ENCODE assay signal across 24 mouse cellular contexts in genomic region chr5:4935131-4935530, GRCm38 (mm10).
DNase-seq lines count a peak whose midpoint lies in the region; ATAC-seq and TF ChIP-seq lines count a peak whose summit lies in the region.
"Had no signal": no experiment of that assay in that cellular context is flagged by ENCODE, and none has a peak within 500 bp of the region (broad histone marks: within the 10 kb centered on the region; RNA-seq: fewer than 3 reads in every experiment).

No protein-coding gene starts in this region.

- H3K9ac ChIP-seq in kidney, embryonic 15.5 days = no peak overlapping the region
- H3K9ac ChIP-seq: embryonic facial prominence, embryonic 12.5 days; embryonic facial prominence, embryonic 15.5 days; forebrain, postnatal 0 days; heart, embryonic 13.5 days; hindbrain, embryonic 12.5 days; hindbrain, embryonic 15.5 days had no signal

- no peaks in the 10 kb centered on the region for H3K4me1 ChIP-seq in kidney, embryonic 15.5 days
- H3K4me1 ChIP-seq in kidney, adult 2 months (ENCODE audit: control insufficient read depth, insufficient read depth, low read length) = no peaks in the 10 kb centered on the region
- H3K4me1 ChIP-seq: embryonic facial prominence, embryonic 12.5 days; hindbrain, embryonic 15.5 days had no signal

- H3K4me3 ChIP-seq in kidney, embryonic 15.5 days (replicated peaks) = no peak overlapping the region
- H3K4me3 ChIP-seq in kidney, adult 2 months (ENCODE audit: insufficient read depth, low read depth, low read length) = no peak overlapping the region
- H3K4me3 ChIP-seq: embryonic facial prominence, embryonic 12.5 days; embryonic facial prominence, embryonic 15.5 days; gastrocnemius, adult 2 months; heart, embryonic 13.5 days; hindbrain, embryonic 12.5 days; hindbrain, embryonic 15.5 days had no signal

- no peak for DNase-seq in kidney, adult 2 months
- peak; percentile 21 for DNase-seq in 416B (ENCODE audit: low read depth)
- no peak for DNase-seq in right cerebral cortex, adult 18-20 months
- no peak for DNase-seq in lung, adult 18-20 months
- DNase-seq: adrenal gland, adult 2 months; adrenal gland, postnatal 14 days; cerebellum, adult 11-12 months; cerebellum, adult 8-10 months; cerebellum, postnatal 10 days; forebrain, postnatal 0 days; gastrocnemius, adult 2 months; gastrocnemius, postnatal 14 days; heart, adult 11 months; heart, postnatal 14 days; heart, postnatal 4 days had no signal

- 0 out of 2 replicates have a peak overlapping the region, but pooled peaks have one; percentile 48 for H3K27ac ChIP-seq in kidney, embryonic 15.5 days
- H3K27ac ChIP-seq in kidney, adult 2 months (ENCODE audit: insufficient read depth, low read depth, low read length) = no peak overlapping the region
- H3K27ac ChIP-seq: embryonic facial prominence, embryonic 12.5 days; embryonic facial prominence, embryonic 15.5 days; gastrocnemius, adult 2 months; heart, embryonic 13.5 days; hindbrain, embryonic 12.5 days; hindbrain, embryonic 15.5 days had no signal

- ATAC-seq in kidney, embryonic 15.5 days (replicated peaks; ENCODE audit: low FRiP score) = no peak
- peak; percentile 77 for ATAC-seq in common myeloid progenitor, adult 5-6 weeks (replicated peaks; ENCODE audit: low read depth, poor library complexity, severe bottlenecking)
- ATAC-seq: CD4-positive, CD25-positive, alpha-beta regulatory T cell, adult 4 months; forebrain, embryonic 14.5 days; forebrain, postnatal 0 days had no signal

- no peaks in the 10 kb centered on the region for H3K36me3 ChIP-seq in kidney, embryonic 15.5 days
- no peaks in the 10 kb centered on the region for H3K36me3 ChIP-seq in kidney, adult 2 months (ENCODE audit: control insufficient read depth, insufficient read depth, low read length)
- H3K36me3 ChIP-seq: embryonic facial prominence, embryonic 12.5 days; embryonic facial prominence, embryonic 15.5 days; heart, embryonic 13.5 days; hindbrain, embryonic 12.5 days; hindbrain, embryonic 15.5 days had no signal

- H3K9me3 ChIP-seq in kidney, embryonic 15.5 days (replicated peaks) = no peaks in the 10 kb centered on the region
- H3K9me3 ChIP-seq: embryonic facial prominence, embryonic 12.5 days; embryonic facial prominence, embryonic 15.5 days; heart, embryonic 13.5 days; hindbrain, embryonic 12.5 days; hindbrain, embryonic 15.5 days had no signal

- 68% methylated on average over 1 of the region's 1 CpGs for WGBS in kidney, embryonic 15.5 days
- WGBS in kidney, adult 2 months = 76% methylated on average over 1 of the region's 1 CpGs

- no peak overlapping the region for H3K4me2 ChIP-seq in kidney, embryonic 15.5 days
- H3K4me2 ChIP-seq: embryonic facial prominence, embryonic 12.5 days; embryonic facial prominence, embryonic 15.5 days; heart, embryonic 13.5 days; hindbrain, embryonic 12.5 days; hindbrain, embryonic 15.5 days had no signal

- TF ChIP-seq POLR2A in kidney, adult 2 months (IDR thresholded peaks at IDR 0.05; ENCODE audit: low read depth, low read length) = no peak

- H3K27me3 ChIP-seq in kidney, embryonic 15.5 days = no peaks in the 10 kb centered on the region
- no peaks in the 10 kb centered on the region for H3K27me3 ChIP-seq in kidney, adult 2 months (replicated peaks; ENCODE audit: control insufficient read depth, insufficient read depth, low read length)
- H3K27me3 ChIP-seq: embryonic facial prominence, embryonic 12.5 days; embryonic facial prominence, embryonic 15.5 days; heart, embryonic 13.5 days; hindbrain, embryonic 12.5 days; hindbrain, embryonic 15.5 days had no signal

- TF ChIP-seq CTCF in kidney, adult 2 months (conservative IDR thresholded peaks at IDR 0.05; ENCODE audit: insufficient read depth, insufficient read length, low read depth, low read length) = no peak
